Mouse (Mus musculus): ENCODE measurements at regions not wholly inside any gene's neighbourhood (a gene's known extent, or its start where the extent isn't known, plus 50 kb on each side); places are given as distances from the start of the nearest gene placed in this dataset.

- no peak overlapping the region for H3K27ac ChIP-seq (ENCODE audit: control insufficient read depth, insufficient read depth, low read depth, low read length, poor library complexity)
- H3K4me3 ChIP-seq (replicated peaks; ENCODE audit: control insufficient read depth, low read depth, low read length): no peak overlapping the region
- H3K4me1 ChIP-seq (ENCODE audit: control insufficient read depth, insufficient read depth, low read length): no peaks in the 10 kb centered on the region
- 57% methylated on average over 4 of the region's 4 CpGs for WGBS
- no peak for TF ChIP-seq CTCF (IDR thresholded peaks at IDR 0.05; ENCODE audit: control insufficient read depth, insufficient read depth, low read length)
- TF ChIP-seq POLR2A (IDR thresholded peaks at IDR 0.05; ENCODE audit: borderline replicate concordance, control insufficient read depth, low read depth, low read length): no peak
Measured at GRCm38 (mm10) chr10:100834794-100835193, 244.5 kb downstream of the 1700017N19Rik start.

- no peaks in the 10 kb centered on the region for H3K4me1 ChIP-seq (ENCODE audit: control insufficient read depth, insufficient read depth, low read length)
- TF ChIP-seq POLR2A (IDR thresholded peaks at IDR 0.05; ENCODE audit: borderline replicate concordance, control insufficient read depth, low read depth, low read length) (no peak), CTCF (IDR thresholded peaks at IDR 0.05; ENCODE audit: control insufficient read depth, insufficient read depth, low read length) (no peak)
Measured at GRCm38 (mm10) chr10:100853213-100853612, 262.9 kb downstream of the 1700017N19Rik start.

GRCm38 (mm10) chr10:100856509-100856908, 266.2 kb downstream of the 1700017N19Rik start:
- TF ChIP-seq POLR2A (IDR thresholded peaks at IDR 0.05; ENCODE audit: borderline replicate concordance, control insufficient read depth, low read depth, low read length): no peak
- no peak for TF ChIP-seq CTCF (IDR thresholded peaks at IDR 0.05; ENCODE audit: control insufficient read depth, insufficient read depth, low read length)
- Histone ChIP-seq H3K27ac (ENCODE audit: control insufficient read depth, insufficient read depth, low read depth, low read length, poor library complexity) (no peak overlapping the region), H3K4me3 (replicated peaks; ENCODE audit: control insufficient read depth, low read depth, low read length) (no peak overlapping the region), H3K4me1 (ENCODE audit: control insufficient read depth, insufficient read depth, low read length) (no peaks in the 10 kb centered on the region)
- WGBS: 75% methylated on average over 3 of the region's 3 CpGs

More at GRCm38 (mm10) chr10:100853213-100853612, 262.9 kb downstream of the 1700017N19Rik start:
- Histone ChIP-seq H3K27ac (ENCODE audit: control insufficient read depth, insufficient read depth, low read depth, low read length, poor library complexity) (no peak overlapping the region), H3K4me3 (replicated peaks; ENCODE audit: control insufficient read depth, low read depth, low read length) (no peak overlapping the region)

GRCm38 (mm10) chr10:100865501-100866181, 275.4 kb downstream of the 1700017N19Rik start:
- TF ChIP-seq CTCF (IDR thresholded peaks at IDR 0.05; ENCODE audit: control insufficient read depth, insufficient read depth, low read length): no peak
- no peak for TF ChIP-seq POLR2A (IDR thresholded peaks at IDR 0.05; ENCODE audit: borderline replicate concordance, control insufficient read depth, low read depth, low read length)
- Histone ChIP-seq H3K27ac (ENCODE audit: control insufficient read depth, insufficient read depth, low read depth, low read length, poor library complexity) (no peak overlapping the region), H3K4me3 (replicated peaks; ENCODE audit: control insufficient read depth, low read depth, low read length) (no peak overlapping the region), H3K4me1 (ENCODE audit: control insufficient read depth, insufficient read depth, low read length) (no peaks in the 10 kb centered on the region)
- WGBS: 57% methylated on average over 6 of the region's 6 CpGs

GRCm38 (mm10) chr10:100868360-100868916, 278.2 kb downstream of the 1700017N19Rik start:
- TF ChIP-seq POLR2A (IDR thresholded peaks at IDR 0.05; ENCODE audit: borderline replicate concordance, control insufficient read depth, low read depth, low read length) (no peak), CTCF (IDR thresholded peaks at IDR 0.05; ENCODE audit: control insufficient read depth, insufficient read depth, low read length) (no peak)
- H3K27ac ChIP-seq (ENCODE audit: control insufficient read depth, insufficient read depth, low read depth, low read length, poor library complexity): no peak overlapping the region
- no peak overlapping the region for H3K4me3 ChIP-seq (replicated peaks; ENCODE audit: control insufficient read depth, low read depth, low read length)
- 45% methylated on average over 3 of the region's 3 CpGs for WGBS
- no peaks in the 10 kb centered on the region for H3K4me1 ChIP-seq (ENCODE audit: control insufficient read depth, insufficient read depth, low read length)

GRCm38 (mm10) chr10:100882584-100882983, 292.3 kb downstream of the 1700017N19Rik start:
- TF ChIP-seq CTCF (IDR thresholded peaks at IDR 0.05; ENCODE audit: control insufficient read depth, insufficient read depth, low read length) (no peak), POLR2A (IDR thresholded peaks at IDR 0.05; ENCODE audit: borderline replicate concordance, control insufficient read depth, low read depth, low read length) (no peak)
- Histone ChIP-seq H3K4me1 (ENCODE audit: control insufficient read depth, insufficient read depth, low read length) (no peaks in the 10 kb centered on the region), H3K27ac (ENCODE audit: control insufficient read depth, insufficient read depth, low read depth, low read length, poor library complexity) (no peak overlapping the region), H3K4me3 (replicated peaks; ENCODE audit: control insufficient read depth, low read depth, low read length) (no peak overlapping the region)
- 73% methylated on average over 2 of the region's 2 CpGs for WGBS

- WGBS: 77% methylated on average over 2 of the region's 2 CpGs
- TF ChIP-seq POLR2A (IDR thresholded peaks at IDR 0.05; ENCODE audit: borderline replicate concordance, control insufficient read depth, low read depth, low read length) (no peak), CTCF (IDR thresholded peaks at IDR 0.05; ENCODE audit: control insufficient read depth, insufficient read depth, low read length) (no peak)
- no peak overlapping the region for H3K27ac ChIP-seq (ENCODE audit: control insufficient read depth, insufficient read depth, low read depth, low read length, poor library complexity)
- no peak overlapping the region for H3K4me3 ChIP-seq (replicated peaks; ENCODE audit: control insufficient read depth, low read depth, low read length)
- H3K4me1 ChIP-seq (ENCODE audit: control insufficient read depth, insufficient read depth, low read length): no peaks in the 10 kb centered on the region
Measured at GRCm38 (mm10) chr10:100922976-100923375, 332.7 kb downstream of the 1700017N19Rik start.

- no peaks in the 10 kb centered on the region for H3K4me1 ChIP-seq (ENCODE audit: control insufficient read depth, insufficient read depth, low read length)
- H3K27ac ChIP-seq (ENCODE audit: control insufficient read depth, insufficient read depth, low read depth, low read length, poor library complexity): no peak overlapping the region
- 58% methylated on average over 3 of the region's 3 CpGs for WGBS
- H3K4me3 ChIP-seq (replicated peaks; ENCODE audit: control insufficient read depth, low read depth, low read length): no peak overlapping the region
- TF ChIP-seq CTCF (IDR thresholded peaks at IDR 0.05; ENCODE audit: control insufficient read depth, insufficient read depth, low read length): no peak
Measured at GRCm38 (mm10) chr10:100927086-100927485, 336.8 kb downstream of the 1700017N19Rik start.

Measured in bone marrow, adult 2 months (tissue).